47 mouse cellular contexts compared by ENCODE assay signal in the genomic region with DNA sequence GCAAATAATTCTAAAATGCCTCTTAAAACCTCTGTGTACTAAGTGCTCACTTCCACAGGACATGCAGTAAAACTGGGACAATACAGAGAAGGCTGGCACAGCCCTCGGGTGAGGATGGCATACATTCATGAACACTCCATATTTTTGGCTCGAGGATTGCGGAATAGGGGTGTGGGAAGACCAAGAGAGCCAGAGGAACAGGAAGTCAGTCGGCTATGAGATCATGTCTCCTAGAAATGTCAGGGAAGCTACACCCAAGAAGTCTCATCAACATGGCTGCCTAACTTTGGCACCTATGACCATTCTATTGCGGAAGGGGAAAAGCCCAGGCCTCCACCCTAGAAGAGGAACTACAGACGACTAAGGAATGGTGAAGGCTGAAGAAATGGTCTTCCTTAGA. TPM values are rescaled to one million over a fixed set of nuclear protein-coding genes. Genes with fewer than 3 reads are reported as not detected.
"Had no signal": no experiment of that assay in that cellular context is flagged by ENCODE, and none has a peak within 500 bp of the region (broad histone marks: within the 10 kb centered on the region; RNA-seq: fewer than 3 reads in every experiment).

No protein-coding gene starts in this region.

- ATAC-seq: hindbrain, embryonic 16.5 days; hindbrain, postnatal 0 days; inflammation-experienced regulatory T-cells, adult 6 months; intestine, embryonic 15.5 days; intestine, embryonic 16.5 days; intestine, postnatal 0 days had no signal

- H3K9me3 ChIP-seq: heart, embryonic 10.5 days; heart, embryonic 12.5 days; heart, embryonic 13.5 days; heart, embryonic 15.5 days; hindbrain, embryonic 10.5 days; hindbrain, embryonic 12.5 days; hindbrain, embryonic 13.5 days; hindbrain, embryonic 15.5 days; intestine, embryonic 15.5 days; kidney, embryonic 15.5 days had no signal

- H3K4me1 ChIP-seq: hindbrain, embryonic 13.5 days; hindbrain, embryonic 15.5 days; intestine, embryonic 15.5 days had no signal

- H3K9ac ChIP-seq: heart, embryonic 12.5 days; heart, embryonic 13.5 days; heart, embryonic 15.5 days; hindbrain, embryonic 12.5 days; hindbrain, embryonic 13.5 days; hindbrain, embryonic 14.5 days; hindbrain, embryonic 15.5 days; intestine, embryonic 15.5 days; kidney, embryonic 15.5 days had no signal

- DNase-seq: heart, postnatal 10 days; heart, postnatal 14 days; heart, postnatal 36 days; kidney, adult 11 months; kidney, adult 18-20 months; kidney, adult 2 months; kidney, adult 8-10 months; kidney, adult 9 months; kidney, postnatal 10 days; kidney, postnatal 14 days; kidney, postnatal 25 days; kidney, postnatal 36 days; kidney, postnatal 4 days; layer of hippocampus, adult 9-11 months; layer of hippocampus, postnatal 36 days had no signal

- H3K36me3 ChIP-seq: heart, embryonic 10.5 days; heart, embryonic 12.5 days; heart, embryonic 13.5 days; heart, embryonic 15.5 days; hindbrain, embryonic 10.5 days; hindbrain, embryonic 12.5 days; hindbrain, embryonic 15.5 days; intestine, embryonic 15.5 days; kidney, embryonic 15.5 days had no signal

- H3K4me3 ChIP-seq: heart, embryonic 10.5 days; heart, embryonic 12.5 days; heart, embryonic 13.5 days; heart, embryonic 15.5 days; hindbrain, embryonic 10.5 days; hindbrain, embryonic 12.5 days; hindbrain, embryonic 13.5 days; hindbrain, embryonic 15.5 days; intestine, embryonic 15.5 days; kidney, embryonic 15.5 days; layer of hippocampus, adult 2 months; left cerebral cortex, adult 2 months had no signal

- H3K4me2 ChIP-seq: heart, embryonic 11.5 days; heart, embryonic 12.5 days; heart, embryonic 13.5 days; heart, embryonic 15.5 days; hindbrain, embryonic 12.5 days; hindbrain, embryonic 13.5 days; hindbrain, embryonic 14.5 days; hindbrain, embryonic 15.5 days; intestine, embryonic 15.5 days; kidney, embryonic 15.5 days had no signal

- H3K27me3 ChIP-seq: heart, embryonic 12.5 days; heart, embryonic 13.5 days; heart, embryonic 15.5 days; hindbrain, embryonic 12.5 days; hindbrain, embryonic 13.5 days; hindbrain, embryonic 15.5 days; intestine, embryonic 15.5 days; kidney, embryonic 15.5 days had no signal

- H3K27ac ChIP-seq: heart, embryonic 10.5 days; heart, embryonic 13.5 days; heart, embryonic 15.5 days; hindbrain, embryonic 10.5 days; hindbrain, embryonic 12.5 days; hindbrain, embryonic 13.5 days; hindbrain, embryonic 14.5 days; hindbrain, embryonic 15.5 days; hindbrain, postnatal 0 days; intestine, embryonic 15.5 days; kidney, embryonic 15.5 days; kidney, postnatal 0 days; layer of hippocampus, adult 2 months; left cerebral cortex, adult 2 months had no signal

RNA-seq across cellular contexts. Expression of a gene that starts 6.0 kb away (rescaled TPM):
- total RNA-seq: hematopoietic stem cell, adult 5-6 weeks had no signal
- polyA plus RNA-seq: heart, embryonic 10.5 days; hindbrain, embryonic 10.5 days; hindbrain, embryonic 11.5 days; inflammation-experienced regulatory T-cells, adult 6 months had no signal

RNA-seq across cellular contexts. Expression of a gene that starts 9.3 kb away (rescaled TPM):
- total RNA-seq: heart, postnatal 10 days; heart, postnatal 14 days; heart, postnatal 25 days; heart, postnatal 36 days; hematopoietic stem cell, adult 5-6 weeks; hindbrain, postnatal 0 days; layer of hippocampus, adult 18-20 months; layer of hippocampus, adult 2 months; layer of hippocampus, adult 8-10 months; layer of hippocampus, postnatal 10 days; layer of hippocampus, postnatal 14 days; layer of hippocampus, postnatal 25 days; layer of hippocampus, postnatal 36 days; left cerebral cortex, adult 18-20 months; left cerebral cortex, adult 2 months had no signal
- polyA plus RNA-seq: heart, embryonic 10.5 days; heart, embryonic 11.5 days; heart, embryonic 12.5 days; heart, embryonic 13.5 days; heart, embryonic 14.5 days; heart, postnatal 0 days; hindbrain, embryonic 10.5 days; hindbrain, embryonic 11.5 days; hindbrain, embryonic 12.5 days; hindbrain, embryonic 13.5 days; hindbrain, embryonic 14.5 days; hindbrain, embryonic 15.5 days; hindbrain, embryonic 16.5 days; hindbrain, postnatal 0 days; inflammation-experienced regulatory T-cells, adult 6 months; intestine, embryonic 15.5 days; intestine, embryonic 16.5 days; intestine, postnatal 0 days; large intestine, adult 2 months had no signal
